Mouse (Mus musculus): Measurements from ENCODE around the gene Mylk2.

Mylk2 gene

DNA sequence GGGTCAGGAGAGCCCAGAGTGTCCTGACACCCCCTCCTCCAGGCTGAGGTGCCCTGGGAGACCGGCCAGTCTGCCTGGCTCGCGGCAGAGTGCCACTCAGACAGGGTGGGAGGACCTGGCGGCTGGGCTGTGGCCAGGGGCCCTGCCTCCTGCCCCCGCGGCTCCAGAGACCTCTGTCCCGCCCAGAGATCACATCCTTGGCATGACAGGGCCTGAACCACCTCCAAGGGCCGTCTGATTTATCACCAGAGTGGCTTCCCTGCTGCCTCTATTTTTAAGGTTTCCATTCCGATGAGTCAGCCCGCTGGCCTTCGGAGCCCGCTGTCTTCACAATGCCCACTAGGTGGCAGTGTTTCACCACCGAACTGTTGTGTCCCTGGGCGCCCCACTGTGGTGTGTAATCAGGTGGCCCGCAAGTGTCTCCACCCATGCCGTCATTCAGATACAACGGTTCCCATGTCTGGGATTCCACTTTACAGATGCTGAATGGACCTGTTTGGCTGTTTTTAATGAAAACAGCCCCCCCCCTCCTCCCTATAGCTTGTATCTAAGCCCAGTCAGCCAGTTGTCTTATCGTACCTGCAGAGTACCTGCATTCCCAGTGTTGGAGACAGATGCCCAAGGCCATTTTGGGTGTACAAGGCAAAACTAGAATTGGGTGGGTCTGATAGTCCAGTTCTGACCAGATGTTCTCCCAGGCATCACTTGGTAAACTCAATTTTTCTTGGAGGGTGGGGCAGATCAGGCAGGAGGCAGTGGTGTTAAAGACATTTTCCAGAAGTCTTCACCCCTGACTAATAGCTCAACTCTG is 3.4 kb downstream of the Mylk2 start:
- peak; percentile 92 for DNase-seq

DNA sequence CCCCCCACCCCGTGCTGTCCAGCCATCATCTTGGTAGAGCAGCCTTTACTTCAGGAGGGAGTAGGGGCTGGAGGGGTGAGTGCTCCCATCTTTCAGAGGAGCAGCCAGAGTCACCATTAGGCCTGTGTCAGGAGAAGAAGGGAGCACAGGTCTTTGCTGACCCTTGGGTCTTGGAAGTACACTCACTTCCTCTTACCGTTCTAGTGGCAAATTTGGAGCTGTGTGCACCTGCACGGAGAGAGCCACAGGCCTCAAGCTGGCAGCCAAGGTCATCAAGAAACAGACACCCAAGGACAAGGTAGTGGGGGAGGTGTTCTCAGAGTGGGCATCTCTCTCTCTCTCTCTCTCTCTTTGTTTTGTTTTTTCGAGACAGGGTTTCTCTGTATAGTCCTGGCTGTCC is 4.3 kb downstream of the Mylk2 start:
- DNase-seq: no peak

DNA sequence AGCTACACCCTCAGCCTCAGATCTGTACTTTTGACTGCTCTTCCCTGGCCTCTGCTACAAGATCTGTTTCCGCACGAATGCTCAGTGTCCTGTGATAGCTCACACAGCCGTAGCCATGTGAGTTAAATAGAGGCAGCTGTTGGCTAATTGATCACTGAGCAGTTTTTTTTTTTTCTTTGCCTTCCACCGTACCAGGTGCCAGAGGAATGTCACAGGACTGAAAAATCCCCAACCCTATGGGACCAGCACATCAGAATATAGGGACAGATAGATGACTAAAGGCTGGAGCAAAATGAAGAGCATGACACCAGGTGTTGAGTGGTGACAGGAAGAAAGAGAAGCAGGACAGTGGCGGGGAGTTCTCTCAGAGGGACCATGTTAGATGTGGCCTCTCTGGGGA is 5.0 kb downstream of the Mylk2 start:
- DNase-seq: no peak

DNA sequence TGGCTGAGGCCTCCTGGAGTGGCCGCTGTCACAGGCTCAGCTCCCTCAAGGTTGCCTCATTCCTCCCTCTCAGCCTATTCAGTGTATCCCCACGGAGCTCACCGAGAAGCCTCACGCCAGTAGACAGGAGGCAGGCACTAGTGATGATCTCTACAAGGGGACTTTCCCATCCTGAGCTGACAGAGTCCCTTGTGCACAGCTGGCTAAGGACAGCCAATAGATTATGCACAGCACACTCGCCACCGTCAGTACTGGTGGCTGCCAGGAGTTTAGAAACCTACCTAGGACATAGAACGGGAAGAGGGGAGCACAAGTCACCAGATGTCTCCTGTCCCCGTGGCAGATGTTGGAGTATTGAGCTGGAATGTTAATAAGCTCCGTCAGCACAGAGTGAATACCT is 6.5 kb downstream of the Mylk2 start:
- DNase-seq: no peak

DNA sequence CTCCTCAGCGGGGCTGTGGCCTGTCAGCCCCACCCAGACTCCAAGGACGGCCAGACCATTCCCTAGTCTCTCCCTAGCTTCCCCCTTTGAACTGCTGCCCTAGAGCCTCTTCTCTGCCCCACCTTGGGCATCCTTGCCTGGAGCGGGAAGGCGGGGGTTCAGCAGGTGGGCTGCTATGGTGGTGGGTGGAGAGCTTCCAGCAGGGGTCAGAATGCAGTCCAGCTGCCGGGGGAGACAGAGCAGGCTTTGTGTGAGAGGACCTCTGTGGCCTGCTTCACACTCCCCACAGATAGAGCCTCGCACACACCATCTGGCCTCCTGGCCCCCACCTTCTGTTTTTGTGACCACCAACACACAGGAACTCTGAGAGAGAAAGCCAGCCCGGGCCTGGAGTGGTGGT is 11.2 kb downstream of the Mylk2 start:
- peak; percentile 51 for DNase-seq

DNA sequence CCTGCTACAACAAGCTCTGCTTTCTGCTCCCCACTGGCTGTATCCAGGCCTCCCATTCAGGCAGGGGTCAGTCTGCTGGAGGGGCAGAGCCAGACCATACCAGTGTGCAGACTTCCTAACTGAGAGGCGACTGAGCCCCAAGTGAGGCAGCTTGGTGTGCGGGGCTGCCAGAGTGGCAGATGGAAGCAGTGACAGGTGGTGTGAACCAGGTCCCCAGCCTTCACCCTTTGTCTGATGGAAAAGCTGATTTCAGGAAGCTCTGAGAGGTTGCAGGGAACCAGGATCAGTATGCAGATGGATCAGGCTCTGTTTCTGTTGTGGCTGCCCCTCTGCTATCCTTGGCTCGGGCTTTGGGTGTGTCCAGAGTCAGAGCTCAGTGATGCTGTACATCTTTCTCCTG is 12.5 kb downstream of the Mylk2 start:
- DNase-seq: no peak

DNA sequence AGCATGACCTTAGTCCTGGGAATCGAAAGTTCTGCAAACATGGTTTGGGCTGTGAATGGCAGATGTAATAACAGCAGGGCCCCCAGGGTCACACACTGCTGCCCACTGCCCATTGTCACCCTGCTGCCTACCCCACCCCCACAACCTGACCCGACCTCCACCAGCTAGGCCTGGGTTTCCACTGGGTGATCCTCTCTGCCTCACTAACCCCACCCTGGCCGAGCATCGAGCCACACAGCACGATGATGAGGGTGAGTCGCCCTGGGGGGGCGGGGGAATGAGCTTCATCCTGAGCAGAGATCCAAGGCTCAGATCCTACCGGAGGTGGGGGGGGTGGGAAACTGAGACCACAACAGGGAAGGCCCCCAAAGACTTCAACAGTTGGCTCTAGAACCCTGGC is 13.0 kb downstream of the Mylk2 start:
- no peak for DNase-seq

DNA sequence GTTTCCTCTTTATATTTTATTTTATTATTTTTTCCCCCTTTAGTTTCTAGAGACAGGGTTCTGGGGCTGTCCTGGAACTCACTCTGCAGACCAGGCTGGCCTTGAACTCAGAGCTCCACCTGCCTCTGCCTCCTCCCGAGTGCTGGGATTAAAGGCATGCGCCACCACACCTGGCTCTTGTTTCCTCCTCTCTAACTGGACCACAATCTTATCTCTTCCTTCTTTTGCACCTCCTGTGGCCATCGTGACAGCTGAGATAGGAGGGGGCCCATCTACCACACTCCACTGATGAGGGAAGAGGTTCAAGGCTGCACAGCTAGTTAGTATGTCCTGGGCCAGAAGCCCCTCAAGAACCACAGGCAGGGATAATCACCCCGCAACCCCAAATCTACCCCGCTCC is 13.4 kb downstream of the Mylk2 start:
- no peak for DNase-seq

DNA sequence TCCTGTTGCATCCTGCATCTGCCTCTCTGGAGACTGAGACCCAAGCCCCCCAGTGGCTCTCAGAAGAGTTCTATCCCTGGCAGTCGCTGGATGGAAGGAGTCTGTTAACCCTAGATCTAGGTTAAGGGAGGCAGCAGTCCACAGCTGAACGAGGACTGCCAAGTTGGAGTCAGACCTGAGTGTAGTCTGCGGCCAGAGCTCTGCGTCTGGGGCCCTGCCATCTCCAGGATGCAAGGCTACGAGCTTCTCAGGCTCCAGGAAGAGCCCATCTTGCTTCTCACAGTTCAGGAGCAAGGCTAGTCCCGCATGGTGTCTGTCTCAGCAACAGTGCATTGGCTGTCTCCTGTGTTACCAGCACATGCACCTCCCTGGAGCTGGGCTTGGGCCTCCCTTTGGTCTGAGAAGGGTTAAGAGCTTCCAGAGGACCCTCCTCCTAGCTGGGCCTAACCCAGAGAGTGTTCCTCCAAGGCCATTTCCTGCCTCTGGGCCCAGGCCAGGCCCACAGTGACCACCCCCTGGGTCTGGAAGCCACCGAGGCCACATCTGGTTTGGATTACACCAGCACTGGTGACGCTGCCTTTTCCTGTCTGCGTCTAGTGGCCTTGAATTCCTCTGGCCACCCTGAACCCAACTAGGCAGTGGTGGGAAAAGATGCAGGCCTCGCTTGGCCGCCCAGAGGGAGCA is 14.2 kb downstream of the Mylk2 start:
- peak; percentile 84 for DNase-seq

DNA sequence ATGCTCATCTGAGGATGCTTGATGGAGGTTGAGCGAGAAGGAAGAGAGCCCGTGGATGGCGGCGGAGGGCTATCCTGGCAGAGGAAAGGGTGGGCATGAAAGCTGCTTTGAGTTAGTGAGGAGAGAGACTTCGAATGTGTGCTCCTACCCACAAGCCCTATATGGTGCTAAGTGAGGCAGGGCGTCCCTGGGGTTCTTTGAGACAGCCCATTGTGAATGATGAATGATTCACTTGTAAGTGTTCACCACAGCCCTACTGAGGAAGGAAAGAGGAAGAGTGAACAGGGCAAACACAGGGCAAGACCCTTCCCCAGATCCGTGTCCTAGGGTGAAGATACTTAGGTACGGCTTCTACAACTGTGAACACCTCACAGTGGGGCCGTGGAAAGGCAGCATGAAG is 15.7 kb downstream of the Mylk2 start:
- DNase-seq: no peak

DNA sequence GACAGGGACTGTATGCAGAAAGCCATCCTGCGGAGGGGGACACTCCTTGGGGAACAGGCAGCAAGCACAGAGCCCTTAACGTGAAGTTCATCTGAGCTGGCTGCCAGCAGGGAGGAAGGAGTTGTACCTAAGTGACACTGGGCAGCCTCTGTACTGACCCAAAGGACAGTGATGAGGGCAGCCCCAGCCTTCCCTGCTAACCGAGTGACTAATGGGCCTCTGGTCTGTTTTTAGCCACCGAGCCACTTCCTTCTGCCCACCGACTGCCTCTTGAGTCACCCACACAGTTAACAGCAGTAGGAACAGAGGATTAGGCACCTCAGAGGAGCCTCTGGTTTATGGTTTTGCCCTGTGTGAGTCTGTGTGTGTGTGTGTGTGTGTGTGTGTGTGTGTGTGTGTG is 16.2 kb downstream of the Mylk2 start:
- DNase-seq: no peak

DNA sequence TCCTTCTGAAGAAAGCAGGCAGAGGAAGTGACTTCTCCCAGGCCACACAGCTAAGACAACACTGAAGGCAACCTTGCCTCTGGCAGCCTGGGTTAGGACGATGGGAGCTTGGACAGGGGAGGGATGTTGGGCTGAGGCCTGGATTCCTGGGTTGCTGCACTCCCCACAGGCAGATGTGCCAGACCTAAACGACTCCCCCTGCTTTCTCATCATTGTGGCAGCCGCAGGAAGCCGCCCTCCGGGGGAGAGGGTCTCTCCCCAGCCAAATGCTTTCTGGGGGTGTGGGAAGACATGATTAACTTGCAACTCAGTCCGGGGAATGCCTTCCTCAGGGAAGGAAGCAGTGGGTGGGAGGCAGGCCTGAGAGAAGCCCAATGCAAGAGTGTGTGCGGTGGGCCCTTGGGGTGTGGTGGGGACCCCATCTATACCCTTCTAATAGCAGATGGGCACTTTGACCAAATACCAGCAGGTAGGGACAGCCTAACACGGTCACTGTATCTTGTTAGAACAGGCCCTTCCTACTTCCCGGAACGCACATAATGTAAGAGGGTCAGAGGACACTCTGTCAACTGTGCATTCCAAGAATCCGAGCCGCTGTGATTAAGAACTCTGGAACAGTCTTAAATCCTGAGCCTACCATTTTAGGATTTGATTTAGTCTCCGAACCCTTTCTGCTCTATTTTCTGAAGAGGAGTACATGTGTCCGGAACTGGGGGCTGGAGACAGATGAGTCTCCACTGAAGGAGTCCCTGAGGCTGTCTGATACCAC is 17.3 kb downstream of the Mylk2 start:
- DNase-seq: no peak

DNA sequence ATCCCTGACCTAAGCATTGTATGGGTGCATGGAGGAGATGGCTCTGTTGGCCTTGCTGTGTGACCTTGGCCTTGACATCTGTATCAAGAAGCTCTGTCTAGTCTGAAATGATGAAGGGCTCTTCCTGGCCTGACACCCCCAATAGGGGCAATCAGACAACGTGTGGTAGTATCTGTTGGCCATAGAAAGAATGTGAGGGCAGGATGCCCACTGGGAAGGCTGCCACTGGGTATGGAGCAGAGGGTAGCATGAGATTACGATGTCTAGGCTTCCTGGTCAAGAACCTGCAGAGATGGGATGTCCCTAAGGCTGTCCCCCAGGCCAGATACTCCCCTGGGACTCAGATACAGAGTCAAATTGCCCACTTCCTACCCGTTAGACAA is 17.8 kb downstream of the Mylk2 start:
- no peak for DNase-seq

DNA sequence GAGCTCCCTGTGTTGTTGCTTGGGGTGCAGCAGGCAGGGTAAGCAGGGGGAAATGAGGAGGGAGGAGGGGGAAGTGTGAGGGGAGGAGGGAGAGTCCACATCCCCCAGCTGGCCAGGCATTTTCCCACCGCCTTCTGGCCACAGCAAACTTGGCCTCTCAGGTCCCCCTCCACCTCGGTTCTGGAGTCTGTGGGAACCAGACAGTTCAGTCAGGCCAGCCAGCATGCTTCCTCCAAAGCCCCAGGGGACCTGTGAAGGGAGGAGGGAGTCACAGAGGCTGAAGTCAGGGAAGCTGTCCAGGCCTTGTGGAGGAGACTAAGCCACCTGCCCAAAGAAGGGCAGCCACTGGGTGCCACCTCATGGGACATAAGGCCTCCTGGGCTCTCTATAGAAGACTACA is 19.1 kb downstream of the Mylk2 start:
- DNase-seq: no peak

DNA sequence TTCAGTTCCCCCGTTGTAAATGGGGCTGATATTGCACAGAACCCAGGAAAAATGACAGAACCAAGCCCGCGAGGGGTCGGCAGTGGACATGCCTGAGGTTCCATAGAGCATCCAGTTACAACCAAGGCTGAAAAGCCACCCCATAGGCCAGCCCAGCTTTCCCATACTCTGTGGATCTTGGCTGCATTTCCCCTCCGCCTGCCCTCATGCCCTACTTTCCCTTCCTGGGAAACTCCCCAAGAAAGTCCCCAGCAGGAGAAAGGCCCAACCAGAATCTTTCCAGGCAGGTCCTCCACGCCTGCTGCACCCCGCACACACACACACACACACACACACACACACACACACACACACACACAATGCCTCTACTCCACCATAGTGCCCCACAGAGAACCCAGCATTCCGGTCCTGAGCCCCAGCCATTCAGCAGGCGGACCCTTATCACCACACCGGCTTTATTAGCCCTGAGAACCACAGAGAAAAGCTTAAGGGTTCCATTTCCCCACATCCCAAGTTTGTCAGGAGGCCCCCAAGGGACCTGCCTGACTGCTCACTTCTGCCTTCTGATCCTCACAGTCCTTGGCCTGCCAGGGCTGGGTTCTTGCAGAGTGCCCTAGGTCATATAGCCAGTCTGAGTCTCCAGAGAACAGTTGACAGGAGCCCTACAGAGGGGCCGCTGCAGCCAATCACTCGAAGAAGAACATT is 20.5 kb downstream of the Mylk2 start:
- DNase-seq: no peak

DNA sequence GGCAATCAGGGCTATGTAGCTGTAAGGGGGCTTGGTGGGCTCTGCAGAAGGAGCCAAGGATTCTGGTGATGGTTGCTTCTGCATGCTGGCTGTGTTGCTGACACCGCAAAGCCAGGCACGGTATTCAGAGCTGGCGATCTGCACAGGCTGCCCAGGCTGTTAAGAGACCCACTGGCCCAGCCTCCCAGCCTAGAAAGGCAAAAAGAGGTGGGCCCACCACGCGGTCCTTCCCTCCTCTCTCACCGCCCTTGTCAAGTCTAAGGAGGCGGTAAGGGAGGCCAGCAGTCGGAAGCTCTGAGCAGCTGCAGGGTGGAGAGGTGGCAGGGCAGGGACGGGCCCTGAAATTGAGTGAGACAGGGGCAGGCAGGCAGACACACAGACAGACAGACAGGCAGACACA is 21.9 kb downstream of the Mylk2 start, which contains the start of gene Foxs1:
Foxs1 (minus strand) TSS at position 161 of the 400 bp plus-strand sequence.
- DNase-seq: no peak

DNA sequence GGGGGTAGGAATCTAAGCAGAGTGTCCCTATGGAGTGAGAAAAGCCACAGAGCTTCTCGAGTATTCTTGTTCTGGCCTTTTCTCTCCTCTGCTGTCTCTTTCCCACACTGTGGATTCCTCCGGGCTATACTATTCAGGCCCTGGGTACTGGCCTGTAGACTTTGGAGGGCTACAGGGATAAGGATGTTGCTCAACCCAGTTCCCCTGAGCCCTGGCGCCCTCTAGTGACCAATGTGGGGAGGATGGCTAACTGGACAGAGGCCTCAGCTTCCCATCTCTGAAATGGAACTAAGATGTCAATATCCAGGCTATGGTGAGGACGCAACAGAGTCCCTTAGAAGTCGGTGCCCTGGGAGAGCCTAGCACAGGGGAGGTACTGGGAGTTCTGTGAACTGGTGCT is 22.5 kb downstream of the Mylk2 start:
- peak; percentile 74 for DNase-seq

DNA sequence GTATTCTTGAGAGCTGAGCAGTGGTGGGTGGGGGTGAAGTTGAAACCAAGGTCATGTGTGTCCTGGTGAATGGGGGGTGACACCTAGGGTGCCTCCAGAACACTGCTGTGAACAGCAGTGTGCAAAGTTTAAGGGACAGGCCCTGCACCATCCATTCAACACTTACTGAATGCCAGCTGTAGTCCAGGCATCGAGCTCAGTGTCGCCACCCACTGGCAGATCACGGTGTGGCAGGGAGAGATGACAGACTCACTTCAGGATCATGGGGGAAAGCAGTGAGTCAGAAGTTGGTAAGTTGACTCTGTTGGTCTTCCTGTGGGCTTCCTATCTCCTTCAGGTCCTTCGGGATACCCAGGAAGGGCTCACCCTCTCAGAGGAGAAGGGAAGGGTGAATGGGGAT is 28.7 kb downstream of the Mylk2 start:
- no peak for DNase-seq

DNA sequence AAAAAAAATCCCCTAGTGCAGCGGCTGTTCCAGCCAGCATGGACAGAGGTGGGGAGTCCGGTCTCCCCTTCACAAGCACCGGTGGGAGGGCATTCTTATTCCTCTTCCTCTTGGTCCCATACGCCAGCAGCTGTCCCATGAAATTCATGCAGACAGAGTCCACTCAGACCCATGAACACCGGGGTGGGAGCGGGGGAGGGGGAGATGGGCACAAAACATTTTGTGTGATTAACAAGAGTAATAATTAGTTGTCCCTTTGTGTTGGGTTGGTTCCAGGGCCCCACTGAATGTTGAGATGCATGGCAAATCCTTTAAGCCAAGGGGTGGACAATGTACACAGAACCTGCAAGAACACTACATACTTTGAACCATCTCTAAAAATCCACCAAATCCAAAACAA is 30.0 kb downstream of the Mylk2 start:
- DNase-seq: no peak

DNA sequence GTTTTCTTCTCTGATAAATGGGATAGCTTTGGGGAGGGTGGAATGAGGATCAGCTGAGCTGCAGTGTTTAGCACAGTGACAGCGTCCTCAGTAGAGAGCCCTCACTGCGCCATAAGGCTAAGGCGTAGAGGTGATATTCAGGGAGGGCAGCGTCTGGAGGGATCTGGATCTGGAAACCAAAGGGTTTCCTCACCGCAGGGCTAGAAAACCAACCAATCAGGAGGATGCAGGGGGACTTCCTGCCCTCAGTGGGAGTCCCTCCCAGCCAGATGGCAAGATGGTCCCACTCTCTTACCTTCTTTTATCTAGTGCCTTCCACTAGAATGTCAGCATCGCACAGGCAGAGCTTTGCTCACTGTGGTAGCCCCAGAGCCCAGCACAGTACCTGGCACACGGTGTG is 30.6 kb downstream of the Mylk2 start:
- no peak for DNase-seq

DNA sequence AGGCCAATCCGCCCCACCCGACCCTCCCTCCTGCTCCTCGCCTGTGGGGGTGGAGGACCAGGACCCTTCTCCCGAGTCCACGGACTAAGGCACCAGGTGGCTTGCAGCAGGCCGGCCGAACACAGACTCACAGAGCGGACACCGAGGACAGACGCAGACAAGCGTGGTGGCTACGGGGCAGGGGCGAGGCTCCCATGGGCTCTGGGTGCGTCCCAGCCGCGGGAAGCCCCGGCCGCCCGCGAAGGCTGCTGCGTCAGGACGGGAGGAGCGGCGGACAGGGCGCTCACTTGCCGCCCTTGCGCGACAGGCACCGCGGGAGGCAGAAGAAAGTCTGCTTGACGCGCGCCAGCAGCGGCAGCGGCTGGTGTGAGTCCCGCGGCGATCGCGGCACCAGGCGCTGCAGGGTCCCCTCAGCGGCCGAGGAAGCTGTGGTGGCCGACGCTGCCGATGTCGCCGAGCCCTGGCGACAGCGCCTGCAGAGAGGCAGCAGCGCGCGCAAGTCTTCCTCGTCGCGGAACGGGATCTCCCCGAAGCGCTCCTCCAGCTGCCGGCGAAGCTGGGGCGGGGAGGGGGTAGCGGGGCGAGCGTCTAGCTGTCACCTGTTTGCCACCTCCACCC is 31.9 kb downstream of the Mylk2 start:
- DNase-seq: peak; percentile 55

DNA sequence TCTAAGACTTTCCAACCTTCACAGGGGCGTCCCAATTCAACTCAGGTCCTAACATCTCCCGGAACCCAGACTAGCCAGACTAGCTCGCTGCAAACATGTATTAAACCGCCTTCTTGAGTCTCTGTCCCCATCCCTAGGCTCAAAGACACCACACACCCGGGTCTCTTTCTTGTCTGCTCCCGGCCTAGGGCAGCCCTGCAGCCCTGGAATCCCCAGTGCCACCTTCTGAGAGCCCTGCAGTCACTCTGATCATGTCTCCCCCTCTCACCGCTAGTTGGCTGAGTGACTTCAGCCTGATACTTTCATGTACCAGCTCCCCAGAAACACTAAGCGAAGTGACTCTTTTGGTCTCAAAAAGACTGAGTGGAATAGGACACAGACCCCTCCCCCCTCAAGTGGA is 32.4 kb downstream of the Mylk2 start:
- DNase-seq: no peak

DNA sequence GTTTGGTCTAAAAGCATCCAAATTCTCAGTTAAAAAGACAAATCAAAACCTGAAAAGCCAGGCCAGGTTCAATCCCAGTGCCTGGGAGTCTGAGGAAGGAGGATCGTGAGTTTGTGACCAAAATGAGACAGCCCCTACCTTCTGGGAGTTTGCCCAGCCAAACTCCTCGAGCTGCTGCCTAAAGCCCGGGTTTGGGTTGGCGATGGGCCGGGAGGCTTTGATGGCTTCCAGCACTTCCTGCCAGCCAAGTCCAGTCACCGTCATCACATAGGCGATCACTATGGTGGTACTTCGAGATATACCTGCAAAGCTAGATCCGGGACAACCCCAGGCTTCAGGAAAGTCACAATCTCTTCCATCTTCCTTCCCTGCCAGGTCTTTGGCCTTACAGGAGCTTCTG is 32.9 kb downstream of the Mylk2 start:
- no peak for DNase-seq
